Mouse (Mus musculus): ENCODE results near the gene Tada2b.

Tada2b gene

DNA sequence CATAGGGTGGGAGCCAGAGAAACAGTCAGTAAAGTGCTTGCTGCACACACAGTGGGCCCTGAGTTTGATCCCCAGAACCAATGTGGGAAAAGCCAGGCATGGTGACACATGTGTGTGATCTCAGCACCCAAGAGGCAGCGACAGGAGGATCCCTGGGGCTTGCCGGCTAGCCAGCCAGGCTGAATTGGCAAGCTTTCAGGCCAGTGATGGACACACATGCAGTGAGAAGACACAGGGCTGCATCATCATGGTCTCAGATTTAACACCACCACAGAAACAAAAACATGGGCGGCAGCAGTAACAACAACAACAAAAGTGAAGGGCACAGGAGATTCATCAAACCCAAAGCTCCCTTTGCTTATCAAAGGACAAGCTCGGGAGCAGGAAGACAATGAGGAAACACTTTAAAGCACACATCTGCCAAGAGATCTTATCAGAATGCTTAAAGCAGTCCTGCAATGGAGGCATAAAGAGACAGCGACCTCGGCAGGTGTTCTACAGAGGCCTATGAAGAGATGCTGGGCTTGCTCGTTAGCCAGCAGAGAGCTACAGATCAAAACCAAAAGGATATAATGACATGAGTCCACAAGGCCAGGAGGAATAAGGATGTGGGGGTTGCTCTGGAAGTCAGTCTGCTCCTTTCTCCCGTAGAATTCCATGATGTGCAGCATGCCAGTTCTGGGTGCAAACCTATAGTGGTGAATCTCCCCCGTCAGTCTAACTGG, 37.8 kb downstream of the Tada2b start:
- DNase-seq (ENCODE audit: low spot score in 2 of 2) = no peak

DNA sequence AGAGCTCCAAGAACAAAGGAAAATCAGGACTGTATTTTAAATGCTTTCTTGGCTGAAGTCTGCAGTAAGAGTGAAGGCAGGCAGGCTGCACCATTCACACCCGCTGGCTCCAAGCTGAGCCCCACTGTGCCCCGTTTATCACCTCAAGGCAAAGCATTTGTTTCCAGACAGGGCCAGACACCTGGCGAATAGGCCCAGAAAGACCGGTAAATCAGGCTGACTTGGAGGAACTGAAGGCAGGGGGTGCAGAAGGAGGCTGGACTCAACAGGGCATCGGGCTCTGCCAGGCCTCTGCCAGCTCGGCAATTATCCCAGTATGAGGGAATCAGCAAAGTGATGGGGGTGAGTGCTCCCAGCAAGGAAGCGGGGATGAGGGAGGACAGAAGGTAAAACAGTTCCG, 39.1 kb downstream of the Tada2b start:
- DNase-seq (ENCODE audit: low spot score in 2 of 2) = no peak

DNA sequence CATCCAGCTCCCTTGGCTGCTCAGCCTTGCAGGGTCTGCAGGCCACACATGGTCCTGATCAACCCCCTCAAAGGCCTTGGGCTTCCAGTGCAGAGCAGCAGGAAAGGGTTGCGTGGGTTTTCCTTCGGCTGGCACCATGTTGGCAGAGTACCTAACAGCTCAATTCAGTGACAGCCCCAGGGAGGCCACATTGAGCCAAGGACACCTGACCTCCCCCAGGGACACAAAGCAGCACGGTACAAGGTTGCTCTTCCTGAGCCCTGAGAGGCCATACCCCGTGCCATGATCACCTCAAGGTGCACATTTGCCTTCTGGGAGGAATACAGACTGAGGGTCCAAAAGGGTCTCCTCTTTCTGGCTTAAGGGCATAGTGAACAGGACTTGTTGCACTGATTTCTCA, 39.5 kb downstream of the Tada2b start:
- no peak for DNase-seq (ENCODE audit: low spot score in 2 of 2)

DNA sequence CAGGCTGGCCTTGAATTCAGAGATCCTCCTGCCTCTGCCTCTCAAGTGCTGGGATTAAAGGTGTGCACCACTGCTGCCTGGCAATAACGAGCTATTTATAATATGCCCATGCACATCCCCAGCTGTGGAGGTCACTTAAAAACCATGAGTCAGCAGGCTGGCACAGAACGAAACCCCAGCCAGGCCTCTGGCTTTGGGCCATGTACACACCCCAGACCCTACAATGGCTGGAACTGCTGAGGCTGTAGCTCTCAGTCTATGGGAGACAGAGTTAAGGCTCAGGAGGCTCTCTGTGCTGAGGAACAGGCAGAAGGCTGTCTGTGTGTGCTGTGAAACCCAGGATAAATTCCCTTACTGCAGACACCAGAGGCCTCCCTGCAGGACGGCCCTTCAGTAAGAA, 43.3 kb downstream of the Tada2b start:
- DNase-seq (ENCODE audit: low spot score in 2 of 2) = no peak

DNA sequence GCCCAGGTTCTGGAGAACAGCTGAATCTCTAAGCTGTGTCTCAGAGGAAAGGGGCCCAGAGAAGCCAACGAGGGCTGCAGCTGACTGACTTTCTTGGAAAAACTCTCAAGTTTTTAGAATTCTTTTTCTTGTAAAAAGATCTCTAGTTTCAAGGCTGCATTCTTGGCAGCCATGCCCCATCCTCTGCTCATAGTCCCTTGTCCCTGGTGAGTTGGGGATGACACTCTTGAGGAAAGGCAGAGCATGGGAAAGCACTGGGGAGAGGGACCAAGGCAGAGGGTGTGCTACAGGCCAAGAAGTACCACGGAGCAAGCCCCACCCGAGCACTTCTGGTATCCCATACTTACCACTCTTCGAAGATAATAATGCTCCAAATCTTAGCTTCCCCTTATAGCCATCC, 47.2 kb downstream of the Tada2b start:
- no peak for DNase-seq (ENCODE audit: low spot score in 2 of 2)

DNA sequence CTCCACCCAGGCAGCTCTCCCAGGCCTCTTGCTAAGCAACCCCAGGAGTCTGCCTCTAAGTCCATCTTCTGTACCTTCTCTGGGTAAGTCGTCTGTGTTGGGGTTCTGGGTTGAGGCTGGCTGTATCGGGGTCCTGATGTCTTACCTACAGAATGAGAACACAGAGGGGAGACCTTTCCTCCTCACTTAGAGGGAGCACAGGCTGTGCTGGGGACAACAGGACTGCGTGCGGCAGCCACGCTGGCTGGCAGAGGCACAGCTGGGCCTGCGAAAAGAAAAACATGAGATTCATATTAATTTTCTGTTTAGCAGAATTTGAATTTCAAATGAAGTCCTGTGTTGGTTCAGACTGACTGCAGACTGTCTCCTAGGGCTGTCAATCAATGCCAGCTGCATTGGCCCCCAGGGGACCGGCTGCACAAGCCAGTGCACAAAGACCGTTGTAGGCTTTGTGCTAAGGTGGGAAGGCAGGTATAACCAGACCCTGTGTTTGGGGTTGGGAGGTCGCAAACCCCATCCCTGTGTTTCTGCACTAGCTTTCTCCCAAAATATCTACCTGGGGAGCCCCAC, 49.6 kb downstream of the Tada2b start:
- DNase-seq (ENCODE audit: low spot score in 2 of 2) = no peak

DNA sequence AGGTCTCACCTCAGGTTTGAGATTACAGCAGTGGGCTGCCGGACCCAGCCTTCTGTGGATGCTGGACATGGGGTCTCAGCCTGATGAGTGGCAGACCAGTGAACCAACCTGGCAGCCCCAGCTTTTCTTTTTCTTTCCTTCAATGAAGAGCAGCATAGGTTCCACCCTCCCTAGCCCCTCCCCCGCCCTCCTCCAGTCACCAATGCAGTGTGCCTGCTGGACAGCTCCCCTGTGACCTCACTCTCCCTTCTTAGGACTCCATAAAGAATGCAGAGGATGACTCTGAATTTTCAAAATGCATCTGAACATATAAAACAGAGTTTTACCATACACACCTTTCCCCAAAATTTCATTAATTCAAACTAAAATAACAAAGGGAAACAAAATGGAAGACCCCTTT, 52.4 kb downstream of the Tada2b start:
- DNase-seq (ENCODE audit: low spot score in 2 of 2) = no peak

DNA sequence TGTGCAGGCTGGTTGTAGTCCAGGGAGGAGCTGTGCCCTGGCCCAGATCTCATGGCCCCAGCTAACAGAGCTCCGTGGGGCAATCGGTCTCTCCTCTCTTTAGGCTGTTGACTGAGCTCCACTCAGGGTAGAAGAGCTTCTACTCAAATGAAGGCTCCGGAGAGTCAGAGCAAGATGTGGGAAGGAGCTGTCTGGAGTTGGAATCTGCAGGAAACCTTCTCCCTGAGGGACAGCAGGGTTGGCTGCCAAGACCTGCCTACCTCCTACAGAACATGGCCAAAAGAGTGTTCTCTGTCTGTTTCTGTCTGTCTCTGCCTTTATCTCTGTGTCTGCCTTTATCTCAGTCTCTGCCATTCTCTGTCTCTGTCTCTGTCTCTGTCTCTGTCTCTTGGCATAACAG, 54.5 kb downstream of the Tada2b start:
- no peak for DNase-seq (ENCODE audit: low spot score in 2 of 2)

DNA sequence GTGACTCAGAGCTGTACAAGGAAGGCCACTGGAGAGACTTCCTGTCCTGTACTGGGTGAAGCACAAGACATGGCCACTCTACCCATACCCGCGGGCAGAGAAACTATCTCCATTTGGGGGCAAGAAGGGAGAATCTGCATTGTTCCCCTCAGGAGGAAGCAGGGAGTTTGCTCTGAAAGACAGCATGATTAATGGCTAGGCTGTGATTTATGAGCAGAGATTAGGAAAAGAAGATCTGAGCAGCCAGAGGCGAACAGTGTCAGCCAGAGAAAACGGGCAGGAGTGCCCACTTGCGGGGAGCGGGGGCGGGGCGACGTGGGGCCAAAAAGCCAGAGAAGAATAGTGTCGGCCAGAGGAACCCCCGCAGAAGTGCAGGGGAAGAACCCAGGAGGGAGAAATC, 56.3 kb downstream of the Tada2b start:
- no peak for DNase-seq (ENCODE audit: low spot score in 2 of 2)

DNA sequence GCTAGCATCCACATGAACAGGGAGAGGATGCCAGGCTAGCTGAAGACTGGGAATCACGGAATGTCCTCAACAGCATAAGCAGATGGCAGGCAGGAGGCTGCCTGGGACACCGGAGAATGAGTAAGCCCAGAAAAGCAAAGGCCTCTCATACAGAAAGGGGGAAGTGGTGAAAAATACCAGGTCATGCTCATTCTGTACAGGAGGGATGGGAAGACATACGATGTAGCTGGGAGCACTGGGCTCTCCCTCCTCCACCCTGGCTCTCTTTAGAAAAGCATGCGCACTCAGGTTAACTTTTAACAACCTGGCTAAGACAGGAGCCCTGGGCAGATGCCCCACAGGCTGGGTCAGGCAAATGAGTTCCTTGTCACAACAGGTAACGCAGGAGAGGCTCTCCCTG, 57.7 kb downstream of the Tada2b start:
- peak; percentile 55 to 66 for DNase-seq (ENCODE audit: low spot score in 2 of 2)

DNA sequence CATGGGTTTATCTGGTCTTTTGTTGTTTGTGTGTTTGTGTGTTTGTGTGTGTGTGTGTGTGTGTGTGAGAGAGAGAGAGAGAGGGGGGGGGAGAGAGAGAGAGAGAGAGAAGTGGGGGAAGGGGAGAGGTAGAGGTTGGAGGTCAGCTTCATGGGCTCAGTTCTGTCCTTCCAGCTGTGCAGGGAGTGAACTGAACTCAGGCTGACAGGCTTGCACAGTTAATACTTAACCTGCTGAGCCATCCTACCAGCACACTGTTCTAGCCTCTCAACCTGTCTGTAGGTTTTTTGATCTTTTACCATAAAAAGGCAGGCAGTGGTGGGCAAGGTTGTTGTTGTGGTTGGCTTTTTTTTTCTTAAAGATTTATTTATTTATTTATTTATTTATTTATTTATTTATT, 59.4 kb downstream of the Tada2b start:
- DNase-seq (ENCODE audit: low spot score in 2 of 2) = no peak
